Mouse (Mus musculus) monocyte, adult 5-6 weeks (primary cell): Measurements from ENCODE around the gene Lrrc25. TPM values are rescaled to one million over a fixed set of nuclear protein-coding genes. Genes with fewer than 3 reads are reported as not detected.
A peak's percentile ranks its signal among the peaks of the same experiment; 100 is the strongest.
"Not testable (repeated sequence)": the region's sequence is repeated elsewhere in the genome, so short reads cannot be mapped to it uniquely, and the experiment has no call there.

Source experiments
- ATAC-seq: fragments of 153-309, 156-312 bp; replicated peaks from 2 replicates; pipeline ENCODE4 v1.8.0; 2017; ENCODE audit warnings: mild to moderate bottlenecking; ENCODE audit not compliant: low TSS enrichment, insufficient number of reproducible peaks, severe bottlenecking, poor library complexity, low FRiP score
- total RNA-seq: library from RNA; stranded (forward); fragments of 200-1000, 200-491, 200-594 nt; gene quantifications from 3 replicates; pipeline ENCODE4 v1.2.3, GENCODE M21; 2017

Lrrc25 gene
- total RNA-seq, result 28.5 to 42.6 TPM (median 42.2 TPM) in 3 replicates

GRCm38 (mm10) chr8:70615894-70616293, at the start of gene Lrrc25:
Lrrc25 (plus strand) TSS chr8:70616155.
- ATAC-seq, result peak; percentile 29

GRCm38 (mm10) chr8:70570360-70570759, 45.6 kb upstream of the Lrrc25 start:
- no peak for ATAC-seq

GRCm38 (mm10) chr8:70570990-70571389, 45.0 kb upstream of the Lrrc25 start:
- no peak for ATAC-seq

GRCm38 (mm10) chr8:70574302-70574701, 41.7 kb upstream of the Lrrc25 start:
- ATAC-seq, result no peak

- ATAC-seq, result no peak
These were observed 41.0 kb upstream of the Lrrc25 start for GRCm38 (mm10) chr8:70574915-70575314.

GRCm38 (mm10) chr8:70577207-70577606, 38.7 kb upstream of the Lrrc25 start:
- ATAC-seq, result no peak

- ATAC-seq, result no peak
These were observed 32.2 kb upstream of the Lrrc25 start for GRCm38 (mm10) chr8:70583476-70584387.

- ATAC-seq, result 0 out of 2 replicates have a peak, but pooled peaks have one; percentile 10
These were observed 31.2 kb upstream of the Lrrc25 start for GRCm38 (mm10) chr8:70584606-70585257.

GRCm38 (mm10) chr8:70585258-70585652, 30.7 kb upstream of the Lrrc25 start:
- ATAC-seq, result peak; percentile 70

GRCm38 (mm10) chr8:70587955-70588354, 28.0 kb upstream of the Lrrc25 start:
- ATAC-seq, result not testable (repeated sequence)

GRCm38 (mm10) chr8:70591569-70591968, 24.4 kb upstream of the Lrrc25 start:
- ATAC-seq, result no peak

GRCm38 (mm10) chr8:70593173-70593572, 22.8 kb upstream of the Lrrc25 start:
- ATAC-seq, result no peak

- ATAC-seq, result peak; percentile 77
These were observed 21.9 kb upstream of the Lrrc25 start, which contains the start of gene Isyna1 for GRCm38 (mm10) chr8:70593961-70594609. Isyna1 (plus strand) TSS chr8:70594373.

GRCm38 (mm10) chr8:70594621-70595564, 21.1 kb upstream of the Lrrc25 start:
- ATAC-seq, result no peak

GRCm38 (mm10) chr8:70595811-70596210, 20.1 kb upstream of the Lrrc25 start:
- no peak for ATAC-seq

- no peak for ATAC-seq
These were observed 19.7 kb upstream of the Lrrc25 start for GRCm38 (mm10) chr8:70596216-70596615.

- no peak for ATAC-seq
These were observed 19.1 kb upstream of the Lrrc25 start for GRCm38 (mm10) chr8:70596775-70597416.
